In genomic region chr7:38167724-38168141, GRCm38 (mm10) we compare ENCODE assay signal across 8 mouse cellular contexts. TPM values are rescaled to one million over a fixed set of nuclear protein-coding genes. Genes with fewer than 3 reads are reported as not detected.
DNase-seq lines count a peak whose midpoint lies in the region; ATAC-seq and TF ChIP-seq lines count a peak whose summit lies in the region.

No protein-coding gene starts in this region.

- no peak overlapping the region for H3K4me3 ChIP-seq in cerebellum, adult 2 months (replicated peaks; ENCODE audit: insufficient read depth, low read depth, low read length)
- H3K4me3 ChIP-seq in kidney, embryonic 15.5 days (replicated peaks), result no peak overlapping the region

- H3K27me3 ChIP-seq in cerebellum, adult 2 months (ENCODE audit: control insufficient read depth, insufficient read depth, low read length), result no peaks in the 10 kb centered on the region
- H3K27me3 ChIP-seq in kidney, embryonic 15.5 days, result no peaks in the 10 kb centered on the region

- peak; percentile 33; the same call in 1 of the 2 replicates for TF ChIP-seq CTCF in cerebellum, adult 2 months (IDR thresholded peaks at IDR 0.05; ENCODE audit: borderline replicate concordance, insufficient read depth, low read depth, low read length)

- peak; percentile 35 for DNase-seq in testis, postnatal 14 days (ENCODE audit: low spot score)
- DNase-seq in testis, postnatal 10 days (ENCODE audit: low spot score), result no peak
- DNase-seq in cerebellum, adult 2 months, result peak; percentile 46 to 51
- DNase-seq in frontal cortex, adult 2 months (ENCODE audit: extremely low spot score in 1 of 2, low spot score in 1 of 2), result peak; percentile 75 to 90
- peak; percentile 33 for DNase-seq in liver
- DNase-seq in naive thymus-derived CD4-positive, alpha-beta T cell, adult 2 months (ENCODE audit: low read depth), result peak; percentile 79
- DNase-seq in urinary bladder, postnatal 10 days (ENCODE audit: low spot score), result no peak

- whole genome bisulfite sequencing in cerebellum, adult 2 months, result 12% methylated on average over 11 of the region's 11 CpGs
- 15% methylated on average over 11 of the region's 11 CpGs for WGBS in kidney, embryonic 15.5 days

- ATAC-seq in kidney, embryonic 15.5 days (replicated peaks; ENCODE audit: low FRiP score), result no peak

- H3K36me3 ChIP-seq in kidney, embryonic 15.5 days, result no peaks in the 10 kb centered on the region

- no peaks in the 10 kb centered on the region for H3K4me1 ChIP-seq in cerebellum, adult 2 months (ENCODE audit: control insufficient read depth, insufficient read depth, low read length)
- H3K4me1 ChIP-seq in kidney, embryonic 15.5 days, result peaks cover 10% of the 10 kb centered on the region

- H3K27ac ChIP-seq in cerebellum, adult 2 months (ENCODE audit: insufficient read depth, low read length), result no peak overlapping the region
- H3K27ac ChIP-seq in kidney, embryonic 15.5 days, result no peak overlapping the region

- H3K9ac ChIP-seq in kidney, embryonic 15.5 days, result no peak overlapping the region

- TF ChIP-seq POLR2A in cerebellum, adult 2 months (IDR thresholded peaks at IDR 0.05; ENCODE audit: borderline replicate concordance, insufficient read depth, low read length), result no peak

- H3K9me3 ChIP-seq in kidney, embryonic 15.5 days (replicated peaks), result no peaks in the 10 kb centered on the region

- H3K4me2 ChIP-seq in kidney, embryonic 15.5 days, result peak overlapping the region; percentile 47

RNA-seq across cellular contexts. Expression of gene 1600014C10Rik, which starts 15.3 kb away (rescaled TPM):
- 32.8 and 33.1 TPM in 2 replicates for polyA plus RNA-seq in cerebellum, adult 2 months (2012; rRNA removed)
- 25.9 and 26.7 TPM in 2 replicates for polyA plus RNA-seq in frontal cortex, adult 2 months (2012; rRNA removed)
- 14.5 and 17.4 TPM in 2 replicates for polyA plus RNA-seq in kidney, embryonic 15.5 days (2015; fragmentation: Nextera tagmentation; extraction: Ambion mirVana)

Comparison
In these comparisons a context has a peak if more than half of its experiments do, and no peak if none do; other contexts are left out.
1. DNase-seq: peak in testis, postnatal 14 days (single experiment), cerebellum, adult 2 months (2 of 2), frontal cortex, adult 2 months (2 of 2), liver (single experiment) and naive thymus-derived CD4-positive, alpha-beta T cell, adult 2 months (single experiment); none in testis, postnatal 10 days (single experiment) and urinary bladder, postnatal 10 days (single experiment).